21 mouse cellular contexts compared by ENCODE assay signal in the genomic region with DNA sequence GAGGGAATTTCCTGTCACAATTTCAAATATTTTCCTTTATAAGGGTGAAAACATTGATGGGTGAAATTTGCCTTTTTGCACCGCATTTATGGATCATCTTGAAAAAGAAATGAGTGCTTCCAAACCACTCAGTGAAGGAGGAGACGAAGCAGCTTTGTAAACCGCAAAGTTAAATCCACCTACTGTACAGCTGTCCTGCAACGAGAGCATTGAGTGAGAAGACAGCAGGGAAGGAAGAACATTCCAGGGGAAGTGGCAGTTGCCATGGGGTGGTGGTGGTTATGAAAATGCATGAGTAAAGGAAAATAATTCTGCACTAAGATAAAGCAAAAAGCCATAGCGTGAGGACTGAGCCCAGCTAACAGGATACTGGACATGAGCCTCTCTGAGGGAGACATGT. TPM values are rescaled to one million over a fixed set of nuclear protein-coding genes. Genes with fewer than 3 reads are reported as not detected.
DNase-seq lines count a peak whose midpoint lies in the region; ATAC-seq lines count a peak whose summit lies in the region.
"Had no signal": no experiment of that assay in that cellular context is flagged by ENCODE, and none has a peak within 500 bp of the region (broad histone marks: within the 10 kb centered on the region; RNA-seq: fewer than 3 reads in every experiment).

No protein-coding gene starts in this region.

- ATAC-seq in megakaryocyte progenitor cell, adult 5-6 weeks (replicated peaks; ENCODE audit: poor library complexity) = peak; percentile 22; the same call in 1 of the 2 replicates
- ATAC-seq: forebrain, postnatal 0 days; inflammation-experienced regulatory T-cells, adult 6 months; midbrain, embryonic 13.5 days; Patski had no signal

- DNase-seq in frontal cortex, adult 2 months (ENCODE audit: extremely low spot score in 1 of 2, low spot score in 1 of 2) = peak; percentile 40 to 68
- no peak for DNase-seq in frontal cortex, postnatal 10 days (ENCODE audit: low spot score in 2 of 2)
- DNase-seq in left cerebral cortex, postnatal 14 days (ENCODE audit: low spot score in 2 of 2) = peak; percentile 38 to 52
- no peak for DNase-seq in left cerebral cortex, postnatal 4 days
- DNase-seq in 416B (ENCODE audit: low read depth) = peak; percentile 24
- DNase-seq in adrenal gland, adult 8-10 months = no peak
- DNase-seq: cerebellum, adult 18-20 months; cerebellum, postnatal 14 days; forebrain, postnatal 0 days; gastrocnemius, postnatal 10 days; heart, postnatal 4 days; kidney, adult 18-20 months; kidney, postnatal 10 days; lung, adult 18-20 months; lung, postnatal 10 days; thymus, adult 2 months; thymus, postnatal 4 days had no signal

- intact Hi-C loops in left cerebral cortex, postnatal 14 days (cut with DNase I) = no loop called here
- intact Hi-C loops in left cerebral cortex, postnatal 4 days (cut with DNase I) = no loop called here

RNA-seq across cellular contexts. Expression of a gene that starts 13.2 kb away (rescaled TPM):
- polyA plus RNA-seq in frontal cortex, adult 2 months (2012; rRNA removed) = 1,058 and 1,135 TPM in 2 replicates
- total RNA-seq in left cerebral cortex, postnatal 14 days (2021) = 100 to 1,000 TPM; 779 to 807 TPM
- total RNA-seq in left cerebral cortex, postnatal 4 days (2021) = 100 to 1,000 TPM; 445 to 511 TPM
- 81.5 and 91.3 TPM in 2 replicates for total RNA-seq in megakaryocyte progenitor cell, adult 5-6 weeks (2015)
- 177 and 196 TPM in 2 replicates for total RNA-seq in megakaryocyte progenitor cell, adult 5-6 weeks (2017)
- total RNA-seq in adrenal gland, adult 8-10 months (2022) = 100 to 1,000 TPM; 155 to 185 (median 166) TPM

Comparison
In these comparisons a context has a peak if more than half of its experiments do, and no peak if none do; other contexts are left out.
1. DNase-seq: peak in frontal cortex, adult 2 months (2 of 2), left cerebral cortex, postnatal 14 days (2 of 2) and 416B (single experiment); none in frontal cortex, postnatal 10 days (0 of 2), left cerebral cortex, postnatal 4 days (single experiment) and adrenal gland, adult 8-10 months (single experiment).